Mouse (Mus musculus): Measurements from ENCODE around the gene Irs1.

Irs1 gene

GRCm38 (mm10) chr1:82257457-82257856 lies 33.8 kb downstream of the Irs1 start:
- no peak for DNase-seq (ENCODE audit: low read depth, low spot score)

- no peak for DNase-seq (ENCODE audit: low read depth, low spot score)
Observed at GRCm38 (mm10) chr1:82253789-82254445, 37.3 kb downstream of the Irs1 start.

- no peak for DNase-seq (ENCODE audit: low read depth, low spot score)
Observed at GRCm38 (mm10) chr1:82247221-82247951, 43.8 kb downstream of the Irs1 start.

- no peak for DNase-seq (ENCODE audit: low read depth, low spot score)
Observed at GRCm38 (mm10) chr1:82245002-82245401, 46.2 kb downstream of the Irs1 start.

- no peak for DNase-seq (ENCODE audit: low read depth, low spot score)
Observed at GRCm38 (mm10) chr1:82243260-82243825, 47.9 kb downstream of the Irs1 start.

- DNase-seq (ENCODE audit: low read depth, low spot score) = no peak
Observed at GRCm38 (mm10) chr1:82239409-82240201, 51.6 kb downstream of the Irs1 start.

GRCm38 (mm10) chr1:82238245-82238644 lies 53.0 kb downstream of the Irs1 start:
- no peak for DNase-seq (ENCODE audit: low read depth, low spot score)

- DNase-seq (ENCODE audit: low read depth, low spot score) = peak; percentile 9
Observed at GRCm38 (mm10) chr1:82235455-82236104, 55.6 kb downstream of the Irs1 start.

GRCm38 (mm10) chr1:82234616-82235015 lies 56.6 kb downstream of the Irs1 start:
- DNase-seq (ENCODE audit: low read depth, low spot score) = no peak

- DNase-seq (ENCODE audit: low read depth, low spot score) = no peak
Observed at GRCm38 (mm10) chr1:82232812-82233211, 58.4 kb downstream of the Irs1 start, which contains the start of gene Gm9747. TSS of gene Gm9747 (plus strand) at chr1:82233112.

GRCm38 (mm10) chr1:82228841-82229240 lies 62.4 kb downstream of the Irs1 start:
- no peak for DNase-seq (ENCODE audit: low read depth, low spot score)

- DNase-seq (ENCODE audit: low read depth, low spot score) = no peak
Observed at GRCm38 (mm10) chr1:82223042-82223795, 68.0 kb downstream of the Irs1 start.

- no peak for DNase-seq (ENCODE audit: low read depth, low spot score)
Observed at GRCm38 (mm10) chr1:82221462-82221861, 69.8 kb downstream of the Irs1 start.

GRCm38 (mm10) chr1:82220673-82221396 lies 70.4 kb downstream of the Irs1 start:
- no peak for DNase-seq (ENCODE audit: low read depth, low spot score)

- DNase-seq (ENCODE audit: low read depth, low spot score) = no peak
Observed at GRCm38 (mm10) chr1:82207511-82207910, 83.7 kb downstream of the Irs1 start.

- DNase-seq (ENCODE audit: low read depth, low spot score) = no peak
Observed at GRCm38 (mm10) chr1:82200636-82201035, 90.6 kb downstream of the Irs1 start.

- DNase-seq (ENCODE audit: low read depth, low spot score) = no peak
Observed at GRCm38 (mm10) chr1:82199918-82200317, 91.3 kb downstream of the Irs1 start.

GRCm38 (mm10) chr1:82191579-82191978 lies 99.6 kb downstream of the Irs1 start:
- no peak for DNase-seq (ENCODE audit: low read depth, low spot score)

GRCm38 (mm10) chr1:82189516-82189915 lies 101.7 kb downstream of the Irs1 start:
- no peak for DNase-seq (ENCODE audit: low read depth, low spot score)
